Mouse (Mus musculus): Measurements from ENCODE around the gene Nmi. TPM values are rescaled to one million over a fixed set of nuclear protein-coding genes. Genes with fewer than 3 reads are reported as not detected.

Gene Nmi
- polyA plus RNA-seq, 1 experiment from 2014 or later, result 7.7 TPM

DNA sequence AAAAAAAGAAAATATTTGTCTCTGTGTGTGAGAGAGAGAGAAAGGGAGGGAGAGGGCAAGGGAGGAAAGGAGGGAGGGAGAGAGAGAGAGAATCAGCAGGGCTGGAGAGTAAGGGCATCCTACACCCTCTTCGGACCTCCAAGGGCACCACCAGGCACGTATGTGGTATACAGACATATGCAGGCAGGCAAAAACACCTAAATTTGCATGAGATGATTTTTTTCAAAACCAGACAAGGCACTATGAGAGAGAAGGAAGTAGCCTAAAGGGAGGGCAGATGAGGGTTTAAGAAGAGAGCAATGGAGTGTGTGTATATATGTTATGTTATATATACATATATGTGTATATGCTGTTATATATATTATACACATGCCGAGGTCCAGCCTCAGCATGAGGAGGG, 6.0 kb downstream of the Nmi start:
- H3K27me3 ChIP-seq (ENCODE audit: control insufficient read depth, insufficient read depth, low read length), result no peaks in the 10 kb centered on the region
- 86% methylated on average over 3 of the region's 3 CpGs for WGBS
- no peak overlapping the region for H3K4me3 ChIP-seq (ENCODE audit: low read depth, low read length)
- no peaks in the 10 kb centered on the region for H3K4me1 ChIP-seq (replicated peaks; ENCODE audit: control insufficient read depth, insufficient read depth, low read length)
- H3K36me3 ChIP-seq (ENCODE audit: control insufficient read depth, insufficient read depth, low read length), result no peaks in the 10 kb centered on the region
- no peaks in the 10 kb centered on the region for H3K9me3 ChIP-seq (ENCODE audit: control insufficient read depth, low read length)
- H3K9ac ChIP-seq (ENCODE audit: low read depth, low read length), result no peak overlapping the region
- H3K4me2 ChIP-seq (replicated peaks; ENCODE audit: low read depth, low read length), result no peak overlapping the region
- no peak for ATAC-seq (ENCODE audit: low FRiP score)
- H3K27ac ChIP-seq (ENCODE audit: low read depth, low read length), result no peak overlapping the region
- DNase-seq (ENCODE audit: low spot score), result no peak

DNA sequence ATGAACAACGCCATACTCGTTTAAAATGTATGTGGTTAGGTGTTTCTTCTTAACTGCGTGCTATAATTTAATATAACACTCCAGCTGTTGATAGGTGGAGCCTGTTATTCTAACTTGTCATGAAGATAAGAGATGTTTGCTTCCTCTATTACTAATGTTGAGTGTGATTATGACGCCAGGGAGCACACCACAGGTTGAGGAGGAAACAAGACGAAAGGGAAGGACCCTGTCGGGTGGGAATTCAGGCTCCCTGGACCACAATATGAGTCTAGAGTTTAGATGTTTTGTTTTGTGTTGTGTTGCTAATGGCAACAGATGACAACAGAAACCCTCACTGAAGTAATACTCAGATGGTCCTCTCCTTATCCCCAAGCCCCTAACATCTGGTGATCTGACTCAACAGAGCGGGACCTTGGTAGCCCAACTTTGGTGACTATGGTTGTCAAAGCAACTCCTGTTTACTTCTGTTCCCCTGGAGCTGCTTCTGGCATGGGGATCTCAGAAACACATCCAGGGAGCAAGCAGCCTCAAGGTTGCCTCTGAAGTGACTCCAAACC, 19.6 kb downstream of the Nmi start:
- no peak overlapping the region for H3K4me3 ChIP-seq (ENCODE audit: low read depth, low read length)
- H3K4me1 ChIP-seq (replicated peaks; ENCODE audit: control insufficient read depth, insufficient read depth, low read length), result no peaks in the 10 kb centered on the region
- no peak for DNase-seq (ENCODE audit: low spot score)
- no peak overlapping the region for H3K27ac ChIP-seq (ENCODE audit: low read depth, low read length)
- H3K9me3 ChIP-seq (ENCODE audit: control insufficient read depth, low read length), result no peaks in the 10 kb centered on the region
- H3K27me3 ChIP-seq (ENCODE audit: control insufficient read depth, insufficient read depth, low read length), result no peaks in the 10 kb centered on the region
- H3K9ac ChIP-seq (ENCODE audit: low read depth, low read length), result no peak overlapping the region
- H3K4me2 ChIP-seq (replicated peaks; ENCODE audit: low read depth, low read length), result no peak overlapping the region
- no peak for ATAC-seq (ENCODE audit: low FRiP score)
- 90% methylated on average over 7 of the region's 7 CpGs for WGBS
- no peaks in the 10 kb centered on the region for H3K36me3 ChIP-seq (ENCODE audit: control insufficient read depth, insufficient read depth, low read length)

DNA sequence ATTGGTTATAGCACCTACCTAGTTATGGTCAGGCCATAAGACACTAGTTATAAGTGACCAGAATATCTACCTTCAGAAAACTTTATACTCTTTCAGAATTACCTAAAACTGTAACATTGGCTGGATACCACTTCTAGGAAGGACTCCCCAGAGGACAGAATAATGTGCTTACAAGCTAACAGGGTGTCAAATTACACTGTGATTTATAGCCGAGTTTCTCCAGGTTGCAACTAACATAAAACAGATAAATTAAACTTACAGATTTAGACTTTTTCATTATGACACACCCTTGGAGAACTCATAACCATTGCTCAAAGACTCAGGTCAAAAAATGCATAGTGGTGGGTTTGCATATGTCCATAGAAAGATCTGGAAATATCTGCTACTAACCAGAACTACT, 22.4 kb downstream of the Nmi start:
- H3K4me1 ChIP-seq (replicated peaks; ENCODE audit: control insufficient read depth, insufficient read depth, low read length), result no peaks in the 10 kb centered on the region
- no peak for DNase-seq (ENCODE audit: low spot score)
- ATAC-seq (ENCODE audit: low FRiP score), result no peak
- no peak overlapping the region for H3K4me2 ChIP-seq (replicated peaks; ENCODE audit: low read depth, low read length)
- H3K9me3 ChIP-seq (ENCODE audit: control insufficient read depth, low read length), result no peaks in the 10 kb centered on the region
- no peaks in the 10 kb centered on the region for H3K36me3 ChIP-seq (ENCODE audit: control insufficient read depth, insufficient read depth, low read length)
- no peaks in the 10 kb centered on the region for H3K27me3 ChIP-seq (ENCODE audit: control insufficient read depth, insufficient read depth, low read length)
- 33% methylated on average over 1 of the region's 1 CpGs for WGBS
- H3K4me3 ChIP-seq (ENCODE audit: low read depth, low read length), result no peak overlapping the region
- H3K27ac ChIP-seq (ENCODE audit: low read depth, low read length), result no peak overlapping the region
- no peak overlapping the region for H3K9ac ChIP-seq (ENCODE audit: low read depth, low read length)

DNA sequence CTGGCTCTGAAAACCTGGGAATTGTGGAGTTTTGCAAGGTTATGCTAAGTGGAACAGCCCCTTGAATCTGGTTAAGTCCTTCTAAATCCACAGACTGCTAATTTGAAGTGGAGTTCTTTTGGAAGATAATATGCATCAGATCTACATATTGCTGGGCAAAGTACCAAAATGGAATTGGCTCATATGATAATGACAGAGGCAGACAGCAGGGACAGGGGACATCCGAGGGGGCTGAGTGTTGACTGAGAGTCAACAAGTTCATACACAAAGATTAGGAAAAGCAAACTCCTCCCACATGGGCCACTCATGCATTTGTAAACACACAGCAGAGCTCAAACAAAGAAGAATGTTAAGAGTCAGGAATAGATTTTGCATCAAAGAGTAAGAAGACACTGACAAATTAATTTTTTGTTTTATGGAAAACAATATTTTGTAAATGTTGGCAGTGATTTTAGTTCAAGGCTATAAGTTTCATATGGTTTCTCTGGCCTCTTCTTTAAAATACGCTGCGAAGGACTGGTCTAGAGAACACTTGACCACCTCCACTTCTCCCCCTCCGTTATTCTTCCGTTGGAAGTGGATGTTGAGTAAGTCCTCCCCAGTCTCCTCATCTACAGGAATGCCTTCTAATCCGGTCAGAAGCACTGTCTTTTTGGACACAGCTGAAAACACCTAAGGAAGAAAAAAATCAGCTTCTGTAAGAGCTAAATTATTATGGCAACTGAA, 25.0 kb downstream of the Nmi start:
- H3K4me2 ChIP-seq (replicated peaks; ENCODE audit: low read depth, low read length), result no peak overlapping the region
- H3K4me3 ChIP-seq (ENCODE audit: low read depth, low read length), result no peak overlapping the region
- H3K9me3 ChIP-seq (ENCODE audit: control insufficient read depth, low read length), result no peaks in the 10 kb centered on the region
- H3K27me3 ChIP-seq (ENCODE audit: control insufficient read depth, insufficient read depth, low read length), result no peaks in the 10 kb centered on the region
- 88% methylated on average over 6 of the region's 6 CpGs for WGBS
- no peak overlapping the region for H3K27ac ChIP-seq (ENCODE audit: low read depth, low read length)
- no peak overlapping the region for H3K9ac ChIP-seq (ENCODE audit: low read depth, low read length)
- no peak for DNase-seq (ENCODE audit: low spot score)
- no peaks in the 10 kb centered on the region for H3K4me1 ChIP-seq (replicated peaks; ENCODE audit: control insufficient read depth, insufficient read depth, low read length)
- H3K36me3 ChIP-seq (ENCODE audit: control insufficient read depth, insufficient read depth, low read length), result no peaks in the 10 kb centered on the region
- ATAC-seq (ENCODE audit: low FRiP score), result no peak

DNA sequence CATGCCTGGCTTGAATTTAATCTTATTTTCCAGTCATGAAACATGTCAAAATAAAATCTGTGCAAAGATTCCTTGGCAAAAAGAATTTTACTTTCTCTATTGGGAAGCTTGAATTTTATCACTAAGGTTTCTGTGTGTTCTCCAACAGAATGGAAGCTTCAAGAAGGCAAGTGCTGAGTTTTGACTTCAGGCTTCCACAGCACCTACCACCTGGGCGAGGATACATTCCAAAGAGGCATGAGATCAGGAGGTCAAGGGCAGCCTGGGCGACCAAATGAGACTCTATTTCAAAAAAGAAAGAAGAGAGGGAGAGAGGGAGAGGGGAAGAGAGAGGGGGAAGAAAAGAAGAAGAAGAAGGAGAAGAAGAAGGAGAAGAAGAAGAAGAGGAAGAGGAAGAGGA, 27.5 kb downstream of the Nmi start:
- no peak overlapping the region for H3K4me2 ChIP-seq (replicated peaks; ENCODE audit: low read depth, low read length)
- H3K9ac ChIP-seq (ENCODE audit: low read depth, low read length), result no peak overlapping the region
- H3K4me1 ChIP-seq (replicated peaks; ENCODE audit: control insufficient read depth, insufficient read depth, low read length), result no peaks in the 10 kb centered on the region
- ATAC-seq (ENCODE audit: low FRiP score) (no peak), DNase-seq (ENCODE audit: low spot score) (peak; percentile 10)
- 72% methylated on average over 2 of the region's 2 CpGs for WGBS
- no peaks in the 10 kb centered on the region for H3K36me3 ChIP-seq (ENCODE audit: control insufficient read depth, insufficient read depth, low read length)
- no peak overlapping the region for H3K27ac ChIP-seq (ENCODE audit: low read depth, low read length)
- no peaks in the 10 kb centered on the region for H3K27me3 ChIP-seq (ENCODE audit: control insufficient read depth, insufficient read depth, low read length)
- no peak overlapping the region for H3K4me3 ChIP-seq (ENCODE audit: low read depth, low read length)
- H3K9me3 ChIP-seq (ENCODE audit: control insufficient read depth, low read length), result no peaks in the 10 kb centered on the region

DNA sequence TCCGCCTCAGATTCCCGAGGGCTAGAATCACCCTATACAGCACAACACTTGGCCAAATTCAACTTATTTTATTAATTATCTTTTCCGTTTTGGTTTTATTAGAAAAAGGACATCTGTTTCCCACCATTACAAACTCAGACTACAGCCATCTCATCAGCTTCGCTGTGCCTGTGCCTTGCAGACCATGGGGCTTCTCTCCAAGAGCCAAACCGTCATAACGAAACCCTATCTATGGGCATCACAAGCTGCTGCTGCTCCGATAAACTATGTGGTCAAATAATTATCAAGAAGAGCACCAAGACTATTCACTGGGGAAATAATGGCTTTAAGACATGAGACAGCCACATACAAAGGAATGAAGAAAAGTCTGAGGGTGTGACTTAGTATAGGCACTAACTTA, 31.5 kb downstream of the Nmi start:
- no peak overlapping the region for H3K9ac ChIP-seq (ENCODE audit: low read depth, low read length)
- no peak for ATAC-seq (ENCODE audit: low FRiP score)
- DNase-seq (ENCODE audit: low spot score), result no peak
- no peak overlapping the region for H3K4me3 ChIP-seq (ENCODE audit: low read depth, low read length)
- no peaks in the 10 kb centered on the region for H3K27me3 ChIP-seq (ENCODE audit: control insufficient read depth, insufficient read depth, low read length)
- H3K9me3 ChIP-seq (ENCODE audit: control insufficient read depth, low read length), result no peaks in the 10 kb centered on the region
- no peak overlapping the region for H3K27ac ChIP-seq (ENCODE audit: low read depth, low read length)
- no peak overlapping the region for H3K4me2 ChIP-seq (replicated peaks; ENCODE audit: low read depth, low read length)
- H3K4me1 ChIP-seq (replicated peaks; ENCODE audit: control insufficient read depth, insufficient read depth, low read length), result no peaks in the 10 kb centered on the region
- H3K36me3 ChIP-seq (ENCODE audit: control insufficient read depth, insufficient read depth, low read length), result no peaks in the 10 kb centered on the region
- WGBS, result 93% methylated on average over 7 of the region's 7 CpGs

DNA sequence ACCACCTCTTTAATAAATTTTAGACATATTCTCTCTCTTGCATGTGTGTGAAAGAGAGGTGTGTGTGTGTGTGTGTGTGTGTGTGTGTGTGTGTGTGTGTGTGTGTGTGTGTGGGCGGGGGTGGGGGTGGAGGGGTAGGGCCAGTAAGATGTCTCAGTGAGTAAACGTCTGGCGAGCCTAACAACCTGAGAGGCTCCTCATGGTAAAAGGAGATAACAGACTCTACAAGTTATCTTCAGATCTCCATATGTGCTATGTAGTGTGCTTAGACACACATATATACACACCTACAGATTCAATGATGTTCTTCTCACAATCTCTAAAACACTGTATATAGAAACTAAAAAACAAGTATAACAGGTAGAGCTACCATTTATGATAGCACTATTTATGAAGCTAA, 34.5 kb downstream of the Nmi start:
- H3K36me3 ChIP-seq (ENCODE audit: control insufficient read depth, insufficient read depth, low read length), result no peaks in the 10 kb centered on the region
- H3K27ac ChIP-seq (ENCODE audit: low read depth, low read length), result no peak overlapping the region
- H3K9me3 ChIP-seq (ENCODE audit: control insufficient read depth, low read length), result no peaks in the 10 kb centered on the region
- no peak for DNase-seq (ENCODE audit: low spot score)
- H3K4me1 ChIP-seq (replicated peaks; ENCODE audit: control insufficient read depth, insufficient read depth, low read length), result no peaks in the 10 kb centered on the region
- H3K4me2 ChIP-seq (replicated peaks; ENCODE audit: low read depth, low read length), result no peak overlapping the region
- no peak for ATAC-seq (ENCODE audit: low FRiP score)
- H3K27me3 ChIP-seq (ENCODE audit: control insufficient read depth, insufficient read depth, low read length), result no peaks in the 10 kb centered on the region
- no peak overlapping the region for H3K4me3 ChIP-seq (ENCODE audit: low read depth, low read length)
- 76% methylated on average over 3 of the region's 3 CpGs for WGBS
- H3K9ac ChIP-seq (ENCODE audit: low read depth, low read length), result no peak overlapping the region

DNA sequence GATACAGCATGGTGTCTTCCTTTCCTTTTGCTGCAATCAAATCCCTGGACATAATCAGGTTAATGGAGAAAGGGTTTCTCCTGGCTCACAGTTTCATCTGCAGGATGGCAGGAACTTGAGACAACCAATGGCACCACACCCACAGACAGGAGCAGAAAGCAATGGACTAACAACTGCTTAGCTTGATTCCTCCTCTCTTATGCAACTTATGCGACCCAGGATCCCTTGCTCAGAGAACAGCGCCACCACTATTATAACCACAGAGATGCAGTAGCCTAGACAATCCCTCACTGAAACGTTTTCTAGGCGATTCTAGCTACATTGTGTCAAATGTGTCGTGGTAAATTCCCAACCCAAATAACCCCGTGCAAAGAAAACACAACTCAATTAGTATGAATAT, 36.3 kb downstream of the Nmi start:
- no peak overlapping the region for H3K4me3 ChIP-seq (ENCODE audit: low read depth, low read length)
- H3K4me1 ChIP-seq (replicated peaks; ENCODE audit: control insufficient read depth, insufficient read depth, low read length), result no peaks in the 10 kb centered on the region
- no peak overlapping the region for H3K27ac ChIP-seq (ENCODE audit: low read depth, low read length)
- H3K36me3 ChIP-seq (ENCODE audit: control insufficient read depth, insufficient read depth, low read length), result no peaks in the 10 kb centered on the region
- 68% methylated on average over 6 of the region's 6 CpGs for WGBS
- H3K27me3 ChIP-seq (ENCODE audit: control insufficient read depth, insufficient read depth, low read length), result no peaks in the 10 kb centered on the region
- H3K4me2 ChIP-seq (replicated peaks; ENCODE audit: low read depth, low read length), result no peak overlapping the region
- DNase-seq (ENCODE audit: low spot score) (no peak), ATAC-seq (ENCODE audit: low FRiP score) (no peak)
- H3K9ac ChIP-seq (ENCODE audit: low read depth, low read length), result no peak overlapping the region
- H3K9me3 ChIP-seq (ENCODE audit: control insufficient read depth, low read length), result no peaks in the 10 kb centered on the region

DNA sequence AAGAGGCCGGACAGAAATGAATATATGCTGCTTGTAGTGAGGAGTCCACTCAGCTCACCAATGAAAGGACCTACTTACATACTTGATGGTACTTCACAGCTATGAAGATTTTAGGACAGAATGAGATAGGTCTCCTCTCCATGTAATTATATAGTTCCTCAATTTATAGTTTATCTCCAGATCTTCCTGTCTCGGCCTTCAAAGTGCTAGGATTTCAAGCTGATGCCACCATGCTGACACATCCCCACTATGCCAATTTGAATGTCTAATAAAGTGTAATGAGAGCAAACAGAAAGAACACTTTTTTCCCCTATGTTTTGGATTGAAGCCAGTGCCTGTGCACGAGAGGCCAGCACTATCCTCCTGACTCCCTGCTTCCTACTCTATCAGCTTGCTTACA, 36.7 kb downstream of the Nmi start:
- Histone ChIP-seq H3K9ac (ENCODE audit: low read depth, low read length) (no peak overlapping the region), H3K9me3 (ENCODE audit: control insufficient read depth, low read length) (no peaks in the 10 kb centered on the region), H3K27ac (ENCODE audit: low read depth, low read length) (no peak overlapping the region), H3K4me1 (replicated peaks; ENCODE audit: control insufficient read depth, insufficient read depth, low read length) (no peaks in the 10 kb centered on the region), H3K4me3 (ENCODE audit: low read depth, low read length) (no peak overlapping the region), H3K27me3 (ENCODE audit: control insufficient read depth, insufficient read depth, low read length) (no peaks in the 10 kb centered on the region), H3K4me2 (replicated peaks; ENCODE audit: low read depth, low read length) (no peak overlapping the region), H3K36me3 (ENCODE audit: control insufficient read depth, insufficient read depth, low read length) (no peaks in the 10 kb centered on the region)
- WGBS, result 90% methylated on average over 3 of the region's 3 CpGs
- no peak for DNase-seq (ENCODE audit: low spot score)
- ATAC-seq (ENCODE audit: low FRiP score), result no peak

Measured in hindbrain, embryonic 11.5 days (tissue).